Mouse (Mus musculus): ENCODE measurements around the gene Cmss1.

The Cmss1 gene

DNA sequence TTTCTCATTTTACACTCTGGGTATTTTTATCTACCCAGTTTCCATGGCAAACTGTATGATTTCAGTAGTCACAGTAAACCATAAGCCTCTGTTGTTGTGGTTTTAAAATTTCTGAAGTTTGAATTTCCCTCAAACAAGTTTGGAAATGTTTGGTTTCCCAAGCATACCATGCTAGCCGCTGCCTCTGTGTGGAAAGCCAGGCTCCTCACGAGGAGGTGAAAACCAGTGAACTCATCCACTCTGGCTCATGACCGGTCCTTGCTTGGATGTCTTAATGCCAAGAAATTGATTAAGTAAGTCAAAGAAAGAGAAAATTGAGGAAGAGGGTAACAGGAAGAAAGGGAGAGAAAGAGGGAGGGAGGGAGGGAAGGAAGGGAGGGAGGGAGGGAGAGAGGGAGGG, 48.4 kb downstream of the Cmss1 start:
- DNase-seq (ENCODE audit: low spot score): no peak

DNA sequence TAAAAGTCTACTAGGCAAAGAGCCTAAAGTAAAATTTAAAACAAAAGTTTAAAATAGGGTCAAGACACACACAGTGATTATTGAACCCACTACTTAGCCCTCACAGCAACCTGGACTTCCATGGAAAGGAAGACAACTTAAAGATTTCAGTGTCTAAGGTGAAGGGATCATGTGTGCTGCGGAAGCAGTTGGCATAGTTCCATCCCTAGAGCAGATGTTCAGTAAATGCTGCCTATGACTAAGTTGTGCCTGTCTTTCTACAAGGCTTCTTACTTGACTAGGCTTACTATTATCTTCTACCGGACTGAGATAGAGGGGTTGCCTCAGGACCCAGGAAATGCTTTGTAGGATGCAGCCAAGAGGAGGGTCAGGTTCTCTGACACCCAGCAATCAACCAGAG, 50.4 kb downstream of the Cmss1 start:
- DNase-seq (ENCODE audit: low spot score): no peak

DNA sequence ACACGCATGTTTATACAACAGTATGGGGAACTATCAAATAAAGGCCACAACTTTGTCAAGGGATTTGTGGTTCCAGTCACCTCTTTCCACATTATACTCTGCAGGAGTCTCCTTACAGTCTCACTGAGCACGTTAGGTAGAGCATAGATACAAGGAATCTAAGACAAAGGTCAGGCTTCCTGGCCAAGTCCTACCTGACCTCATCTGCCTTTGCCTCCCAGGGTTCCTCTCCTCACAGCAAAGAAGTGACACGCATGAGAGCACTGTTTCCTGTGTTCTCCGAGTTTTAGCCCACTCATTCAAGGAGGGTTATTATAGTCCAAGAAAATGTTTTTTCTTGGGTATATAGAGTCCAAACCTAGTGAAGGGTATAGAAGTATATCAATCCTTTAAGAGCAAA, 51.0 kb downstream of the Cmss1 start:
- DNase-seq (ENCODE audit: low spot score): no peak

- DNase-seq (ENCODE audit: low spot score): no peak
These were observed 51.7 kb downstream of the Cmss1 start for GRCm38 (mm10) chr16:57554886-57555400.

- no peak for DNase-seq (ENCODE audit: low spot score)
These were observed 53.4 kb downstream of the Cmss1 start for GRCm38 (mm10) chr16:57553235-57553634.

GRCm38 (mm10) chr16:57552709-57553108, 54.0 kb downstream of the Cmss1 start:
- no peak for DNase-seq (ENCODE audit: low spot score)

DNA sequence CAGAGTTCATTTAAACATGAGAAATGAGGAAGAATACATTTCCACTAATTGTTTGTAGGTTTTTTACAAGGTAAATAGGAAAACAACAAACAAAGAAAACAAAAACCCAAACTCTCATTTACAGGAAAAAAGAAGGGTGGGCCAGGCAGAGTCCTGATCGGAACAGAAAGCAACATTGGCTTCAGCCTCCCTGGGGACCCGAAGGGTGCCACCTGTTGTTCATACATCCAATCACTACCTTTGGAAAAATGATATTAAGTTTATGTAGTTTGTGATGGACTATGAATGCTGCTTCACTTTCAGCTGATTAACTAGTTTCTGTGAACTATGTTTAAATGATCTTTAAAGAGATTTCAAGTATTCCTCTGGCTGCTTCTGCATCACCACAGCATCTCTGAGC, 55.0 kb downstream of the Cmss1 start:
- no peak for DNase-seq (ENCODE audit: low spot score)

DNA sequence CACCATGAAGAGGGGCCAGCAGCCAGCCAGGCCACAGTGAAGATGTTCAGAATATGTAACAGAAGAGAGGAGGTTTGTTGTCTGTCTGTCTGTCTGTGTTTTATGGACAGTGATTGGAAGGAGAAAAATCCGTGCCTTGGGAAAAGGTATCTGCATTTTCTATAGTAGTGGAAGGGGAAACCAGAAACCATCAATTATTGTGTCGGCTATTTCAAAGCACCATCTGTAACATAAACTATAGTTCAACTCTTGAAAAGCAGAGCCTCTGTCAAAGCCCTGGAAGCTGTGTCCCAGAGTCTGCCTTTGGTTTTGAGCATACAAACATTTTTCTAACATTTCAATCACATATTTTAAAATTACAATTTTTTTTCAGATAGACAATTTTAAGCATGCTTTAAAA, 55.8 kb downstream of the Cmss1 start:
- DNase-seq (ENCODE audit: low spot score): no peak

GRCm38 (mm10) chr16:57550088-57550487, 56.6 kb downstream of the Cmss1 start:
- DNase-seq (ENCODE audit: low spot score): no peak

- peak; percentile 12 for DNase-seq (ENCODE audit: low spot score)
These were observed 57.3 kb downstream of the Cmss1 start for GRCm38 (mm10) chr16:57549061-57550037.

GRCm38 (mm10) chr16:57548608-57549007, 58.1 kb downstream of the Cmss1 start:
- DNase-seq (ENCODE audit: low spot score): no peak

DNA sequence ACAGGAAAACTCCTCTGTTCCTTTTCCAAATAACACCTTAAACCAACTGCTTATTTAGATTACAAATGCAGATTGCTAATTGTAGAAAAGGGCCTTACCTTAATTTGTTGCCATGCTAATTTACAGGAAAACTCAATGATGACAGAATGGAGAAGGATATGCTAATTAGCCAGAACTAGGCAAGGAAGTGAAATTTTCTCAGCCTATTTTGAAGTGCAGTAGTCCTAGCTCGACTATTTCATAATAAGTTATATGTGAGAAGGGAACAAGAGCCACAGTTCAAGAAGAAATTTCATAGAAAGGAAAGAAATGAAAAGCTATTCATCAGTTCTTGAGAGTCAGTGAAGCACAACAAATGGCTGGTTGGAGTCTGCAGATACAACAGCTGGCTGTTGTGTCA, 60.3 kb downstream of the Cmss1 start:
- no peak for DNase-seq (ENCODE audit: low spot score)

GRCm38 (mm10) chr16:57544441-57544840, 62.2 kb downstream of the Cmss1 start:
- DNase-seq (ENCODE audit: low spot score): no peak

DNA sequence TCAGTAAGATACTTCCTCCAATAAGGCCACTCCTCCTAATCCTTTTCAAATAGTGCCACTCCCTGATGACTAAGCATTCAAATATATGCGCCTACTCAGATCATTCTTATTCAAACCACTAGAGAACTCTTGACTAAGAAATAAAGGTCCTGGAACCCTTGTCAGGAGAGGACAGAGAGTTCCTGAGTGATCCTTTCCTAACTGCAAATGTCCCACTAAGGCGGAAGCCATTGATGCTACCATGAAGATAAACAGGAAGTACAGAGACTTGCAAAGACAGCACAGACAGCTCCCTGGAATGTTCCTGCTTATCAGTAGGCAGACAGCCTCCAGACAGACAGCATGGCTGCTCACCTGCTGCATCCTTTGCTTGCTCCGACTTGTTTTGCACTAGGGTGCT, 63.4 kb downstream of the Cmss1 start:
- DNase-seq (ENCODE audit: low spot score): no peak

DNA sequence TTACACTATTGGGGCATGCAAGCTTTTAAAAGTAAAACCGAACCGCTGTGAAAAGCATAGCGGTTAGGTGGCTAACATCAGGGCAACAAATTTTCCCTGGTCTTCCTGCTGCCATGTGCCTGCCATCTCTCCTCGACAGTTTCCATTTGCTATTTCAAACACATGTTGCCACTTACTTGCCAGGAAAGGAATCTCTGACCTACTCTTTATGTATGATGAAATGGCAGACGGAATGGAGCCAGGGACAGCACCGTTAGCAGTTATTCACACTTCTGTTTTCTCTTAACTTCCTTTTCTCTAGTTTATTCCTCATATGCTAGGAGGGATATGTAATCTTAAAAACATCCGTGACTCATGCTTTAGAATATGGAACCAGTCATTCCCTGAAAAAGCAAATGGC, 70.2 kb downstream of the Cmss1 start:
- no peak for DNase-seq (ENCODE audit: low spot score)

GRCm38 (mm10) chr16:57534811-57535210, 71.9 kb downstream of the Cmss1 start:
- no peak for DNase-seq (ENCODE audit: low spot score)

GRCm38 (mm10) chr16:57534365-57534764, 72.3 kb downstream of the Cmss1 start:
- no peak for DNase-seq (ENCODE audit: low spot score)

DNA sequence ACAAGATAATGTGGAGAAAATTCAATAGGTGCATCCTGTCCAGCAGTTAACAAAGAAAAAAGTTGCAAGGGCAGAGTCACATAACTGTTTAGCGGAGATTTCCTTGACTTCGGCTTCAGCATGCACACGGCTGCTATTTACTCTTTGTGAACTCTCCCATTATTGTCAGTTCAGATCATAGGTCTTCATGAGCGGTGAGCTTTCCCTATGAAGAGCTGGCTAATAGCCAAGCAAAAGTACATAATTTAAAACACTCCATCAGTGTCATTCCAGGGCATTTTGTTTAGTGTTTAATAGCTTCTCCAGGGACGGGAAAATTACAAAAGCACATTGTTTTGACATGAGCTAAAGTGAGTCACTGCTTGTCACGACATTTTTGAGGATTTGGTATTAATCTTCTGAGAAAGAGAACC, 74.6 kb downstream of the Cmss1 start:
- no peak for DNase-seq (ENCODE audit: low spot score)

DNA sequence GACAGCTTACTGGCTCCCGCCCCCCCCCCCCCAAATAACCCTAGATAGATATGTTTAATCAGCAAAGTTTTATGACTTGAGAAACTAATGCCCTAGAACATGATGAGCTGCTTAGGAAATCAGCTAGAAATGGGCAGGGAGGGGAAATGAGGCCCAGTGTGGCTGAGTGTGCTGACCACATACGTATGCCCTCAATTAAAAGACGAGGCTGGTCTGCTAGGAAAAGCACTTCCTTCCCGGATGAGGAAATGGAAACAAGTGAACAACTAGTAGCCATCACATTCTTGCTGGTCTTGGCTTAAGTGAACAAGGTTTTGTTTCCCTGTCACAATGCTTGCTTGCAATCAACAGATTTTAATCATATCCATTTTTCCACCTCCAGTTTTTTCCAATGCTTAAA, 76.1 kb downstream of the Cmss1 start:
- DNase-seq (ENCODE audit: low spot score): no peak

- DNase-seq (ENCODE audit: low spot score): no peak
These were observed 78.2 kb downstream of the Cmss1 start for GRCm38 (mm10) chr16:57528457-57528856.

DNA sequence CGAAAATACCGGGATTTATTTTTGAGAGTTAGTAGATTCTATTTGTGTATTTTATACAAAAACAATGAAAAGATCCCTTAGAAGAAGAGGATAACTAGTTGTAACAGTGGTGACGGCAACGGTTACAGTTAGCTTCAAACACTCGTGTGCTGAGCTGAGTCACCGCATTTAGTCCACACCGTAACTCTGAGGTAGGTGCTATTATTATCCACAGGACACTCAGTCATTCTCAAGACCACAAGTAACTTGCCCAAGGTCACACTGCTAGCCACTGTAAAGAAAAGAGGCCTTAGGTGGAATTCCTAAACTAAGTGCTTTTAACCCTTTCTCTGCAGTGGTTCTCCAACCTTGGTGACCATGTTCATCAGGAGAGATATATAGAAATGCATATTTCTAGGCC, 79.8 kb downstream of the Cmss1 start:
- no peak for DNase-seq (ENCODE audit: low spot score)

GRCm38 (mm10) chr16:57525476-57525875, 81.2 kb downstream of the Cmss1 start:
- no peak for DNase-seq (ENCODE audit: low spot score)

DNA sequence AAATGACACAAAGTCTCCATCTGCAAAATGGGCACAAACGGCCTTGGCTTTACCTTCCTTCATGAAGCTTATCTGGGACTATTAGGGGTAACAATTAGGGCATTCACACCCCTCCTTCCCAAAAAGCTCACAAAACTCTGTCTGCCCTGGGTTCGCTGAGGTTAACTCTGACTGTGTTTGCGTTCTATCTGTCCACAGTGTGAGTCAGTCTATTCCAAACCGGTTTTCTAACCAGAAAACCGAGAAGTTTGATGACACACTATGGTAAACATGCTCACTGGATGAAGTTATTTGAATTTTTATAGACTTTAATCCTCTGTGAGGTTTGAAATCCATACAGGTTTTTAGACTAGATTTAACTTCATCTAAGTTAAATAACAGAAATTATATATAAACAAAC, 81.6 kb downstream of the Cmss1 start:
- no peak for DNase-seq (ENCODE audit: low spot score)

DNA sequence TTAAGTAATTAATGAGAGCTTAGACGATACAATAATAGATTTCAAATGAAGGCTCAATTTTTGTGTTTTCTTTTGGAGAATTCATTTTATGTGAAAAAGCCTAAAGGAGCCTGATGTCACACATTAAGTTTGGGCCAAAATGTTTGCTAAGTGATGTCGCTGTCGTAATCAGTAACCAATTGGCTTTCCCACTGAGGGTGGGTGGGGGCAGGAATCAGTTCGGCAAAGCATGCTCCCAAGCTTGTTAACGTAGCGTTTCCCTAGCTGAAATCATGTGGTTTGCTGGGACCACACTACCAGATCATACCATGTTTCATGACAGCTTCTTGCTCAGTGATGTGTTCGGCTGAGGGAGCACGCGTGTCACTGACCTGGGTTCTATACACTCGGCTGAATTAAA, 91.0 kb downstream of the Cmss1 start:
- no peak for DNase-seq (ENCODE audit: low spot score)
